Mouse (Mus musculus) bone marrow, adult 2 months (tissue): ENCODE data around the gene Pald1.

Source experiments
- CTCF ChIP-seq: fragments of 200-500 bp; IDR thresholded peaks from 2 replicates; pipeline ENCODE4 v1.5.1; 2011; ENCODE audit warnings: low read length, control low read depth; ENCODE audit not compliant: control insufficient read depth, insufficient read depth
- POLR2A ChIP-seq: fragments of 200-500 bp; IDR thresholded peaks from 2 replicates; pipeline ENCODE4 v1.6.1; 2011; ENCODE audit warnings: low read depth, mild to moderate bottlenecking, control low read depth, low read length, borderline replicate concordance; ENCODE audit not compliant: control insufficient read depth

- no peak for TF ChIP-seq CTCF
- TF ChIP-seq POLR2A: no peak
Measured at GRCm38 (mm10) chr10:61362483-61362882, 20.8 kb downstream of the Pald1 start.
